Mouse (Mus musculus): ENCODE data around the gene Clstn3.
"Not testable (repeated sequence)": the region's sequence is repeated elsewhere in the genome, so short reads cannot be mapped to it uniquely, and the experiment has no call there.

Gene Clstn3

GRCm38 (mm10) chr6:124464305-124465271 is at the start of gene Clstn3:
Gene Clstn3 (minus strand): TSS chr6:124464794.
- DNase-seq (ENCODE audit: low spot score) = peak; percentile 55

DNA sequence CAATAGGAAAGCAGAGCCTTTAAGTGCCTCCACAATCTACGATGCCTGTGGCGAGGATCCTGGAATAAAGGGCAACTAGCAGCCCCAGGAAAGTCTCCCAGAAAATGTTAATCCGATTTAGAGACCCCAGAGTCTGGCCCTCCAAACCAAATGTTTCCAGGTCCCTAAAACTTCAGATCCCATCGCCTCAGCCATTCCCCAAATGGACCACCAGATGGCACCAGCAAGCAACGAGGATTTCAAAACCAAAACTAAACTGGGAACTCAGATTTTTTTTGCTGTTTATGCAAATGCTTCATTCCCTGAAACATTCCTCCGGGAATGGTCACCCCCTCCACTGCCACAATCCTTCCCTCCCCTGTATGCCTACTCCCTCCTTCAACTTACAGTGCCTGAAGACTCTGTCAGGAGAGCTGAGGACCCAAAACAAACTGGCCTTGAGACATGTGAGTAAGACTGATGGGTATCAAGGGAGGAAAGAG is 47.8 kb upstream of the Clstn3 start, which contains the start of gene C1ra:
Gene C1ra, plus strand, starts transcription at position 51 of the 482 bp plus-strand sequence.
- peak; percentile 9 for DNase-seq (ENCODE audit: low spot score)

DNA sequence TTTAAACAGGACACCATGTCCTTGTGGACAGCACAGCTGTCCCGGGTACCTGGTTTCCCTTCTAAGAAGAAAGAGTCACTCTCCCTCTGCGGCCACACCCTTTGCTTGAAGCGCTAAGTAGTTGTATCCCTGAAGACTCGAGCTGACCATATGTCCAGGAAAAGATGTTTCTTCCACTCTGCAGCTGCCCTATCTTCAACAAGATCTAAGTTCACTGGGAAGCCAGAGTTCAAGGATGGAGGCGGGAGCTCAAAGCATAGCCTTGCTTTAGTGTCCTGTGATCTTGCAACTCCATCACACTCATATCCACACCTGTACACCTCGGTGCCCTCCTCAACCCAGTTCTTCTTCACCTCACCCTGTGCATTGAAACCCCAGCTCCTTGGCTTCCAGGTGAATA is 47.3 kb upstream of the Clstn3 start:
- no peak for DNase-seq (ENCODE audit: low spot score)

- DNase-seq (ENCODE audit: low spot score) = not testable (repeated sequence)
Measured at GRCm38 (mm10) chr6:124509192-124509591, 44.6 kb upstream of the Clstn3 start.

GRCm38 (mm10) chr6:124508292-124508691 is 43.7 kb upstream of the Clstn3 start:
- no peak for DNase-seq (ENCODE audit: low spot score)

- DNase-seq (ENCODE audit: low spot score) = no peak
Measured at GRCm38 (mm10) chr6:124506991-124507390, 42.4 kb upstream of the Clstn3 start.

- DNase-seq (ENCODE audit: low spot score) = no peak
Measured at GRCm38 (mm10) chr6:124505028-124505427, 40.4 kb upstream of the Clstn3 start.

DNA sequence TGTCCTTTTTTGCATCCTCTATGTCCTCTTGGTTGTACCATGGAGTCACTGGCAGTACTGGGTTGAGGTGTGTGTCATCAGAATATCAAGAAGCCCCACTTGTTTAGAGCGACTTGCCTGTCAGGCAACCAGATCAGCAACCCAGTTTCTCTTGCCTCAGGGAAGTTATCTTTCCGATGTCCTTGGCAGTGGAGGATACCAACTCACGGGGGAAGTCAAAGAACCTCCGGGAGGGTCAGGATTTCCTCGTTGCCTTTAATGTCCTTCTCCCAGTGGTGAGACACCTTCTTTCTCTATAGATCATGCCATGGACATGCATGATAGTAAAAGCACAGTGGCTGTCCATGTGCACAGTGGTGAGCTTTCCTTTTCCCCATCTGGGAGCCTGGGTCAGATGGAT is 37.4 kb upstream of the Clstn3 start:
- DNase-seq (ENCODE audit: low spot score) = no peak

- DNase-seq (ENCODE audit: low spot score) = no peak
Measured at GRCm38 (mm10) chr6:124501473-124501872, 36.9 kb upstream of the Clstn3 start.

DNA sequence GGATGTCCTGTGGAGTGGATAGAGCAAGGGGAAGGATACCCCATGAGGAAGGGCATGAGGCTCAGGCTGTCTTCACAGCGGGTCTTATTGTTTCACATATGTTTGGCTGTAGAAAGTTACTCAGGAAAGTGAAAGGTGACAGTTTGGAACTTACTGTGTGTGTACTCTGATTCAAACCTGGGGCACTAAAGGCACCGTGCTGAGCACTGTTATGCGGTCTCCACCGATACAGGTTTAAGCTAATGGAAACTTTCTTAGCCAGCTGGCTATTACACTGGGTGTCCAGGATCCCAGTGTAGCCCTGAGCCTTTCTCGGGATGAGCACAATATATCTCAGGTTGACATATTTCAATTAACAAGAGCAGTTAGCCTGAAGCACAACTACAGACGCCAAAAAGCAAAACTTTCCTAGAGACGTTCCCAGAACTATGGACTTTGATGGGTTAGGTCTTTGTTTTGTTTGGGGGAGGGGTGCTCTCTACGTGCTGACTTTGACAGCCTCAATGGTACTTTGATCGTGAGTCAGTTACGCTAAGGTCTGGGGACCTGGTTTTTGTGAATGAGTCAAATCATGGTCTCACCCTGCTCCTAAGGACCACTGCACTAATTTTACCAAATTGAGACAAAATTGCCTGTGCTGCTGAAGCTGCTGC is 35.4 kb upstream of the Clstn3 start:
- no peak for DNase-seq (ENCODE audit: low spot score)

GRCm38 (mm10) chr6:124496054-124496453 is 31.5 kb upstream of the Clstn3 start:
- no peak for DNase-seq (ENCODE audit: low spot score)

- no peak for DNase-seq (ENCODE audit: low spot score)
Measured at GRCm38 (mm10) chr6:124493886-124494285, 29.3 kb upstream of the Clstn3 start.

DNA sequence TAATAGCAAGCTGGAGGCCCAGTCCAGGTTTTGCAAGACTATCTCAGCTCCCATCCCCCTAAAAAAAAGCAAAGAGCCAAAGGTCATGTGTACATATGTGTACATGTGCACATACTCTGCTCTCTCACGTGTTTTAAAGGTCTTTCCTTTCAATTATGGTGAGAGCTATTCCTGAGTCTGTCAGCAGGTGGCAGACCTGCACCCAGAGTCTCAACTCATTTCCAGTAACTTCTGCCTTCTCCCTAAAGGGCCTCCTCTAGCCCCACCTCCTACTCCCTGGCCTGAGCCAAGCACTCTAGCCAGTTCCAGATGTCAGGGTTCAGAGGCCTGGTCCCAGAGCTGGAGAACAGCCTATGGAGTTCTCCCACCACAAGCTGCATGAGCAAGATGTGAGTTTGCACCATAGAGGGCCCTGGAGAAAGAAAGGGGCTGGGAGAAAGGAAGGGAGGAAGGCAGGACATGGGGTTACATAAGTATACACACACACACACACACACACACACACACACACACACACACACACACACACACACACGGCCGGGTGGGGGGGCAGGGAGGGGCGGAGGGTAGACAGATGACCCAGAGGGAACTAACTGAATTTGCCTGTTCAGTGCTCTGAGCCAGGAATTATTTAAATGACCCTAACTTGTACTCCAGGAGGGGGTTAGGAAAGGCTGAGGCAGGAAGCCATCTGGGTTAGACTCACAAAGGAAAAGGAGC is 28.4 kb upstream of the Clstn3 start, which contains the start of gene C1rl:
Gene C1rl, plus strand, starts transcription at position 272 of the 720 bp plus-strand sequence.
- DNase-seq (ENCODE audit: low spot score) = peak; percentile 54

- DNase-seq (ENCODE audit: low spot score) = no peak
Measured at GRCm38 (mm10) chr6:124491427-124491826, 26.8 kb upstream of the Clstn3 start.

- no peak for DNase-seq (ENCODE audit: low spot score)
Measured at GRCm38 (mm10) chr6:124488952-124489351, 24.4 kb upstream of the Clstn3 start.

- no peak for DNase-seq (ENCODE audit: low spot score)
Measured at GRCm38 (mm10) chr6:124487509-124487908, 22.9 kb upstream of the Clstn3 start.

DNA sequence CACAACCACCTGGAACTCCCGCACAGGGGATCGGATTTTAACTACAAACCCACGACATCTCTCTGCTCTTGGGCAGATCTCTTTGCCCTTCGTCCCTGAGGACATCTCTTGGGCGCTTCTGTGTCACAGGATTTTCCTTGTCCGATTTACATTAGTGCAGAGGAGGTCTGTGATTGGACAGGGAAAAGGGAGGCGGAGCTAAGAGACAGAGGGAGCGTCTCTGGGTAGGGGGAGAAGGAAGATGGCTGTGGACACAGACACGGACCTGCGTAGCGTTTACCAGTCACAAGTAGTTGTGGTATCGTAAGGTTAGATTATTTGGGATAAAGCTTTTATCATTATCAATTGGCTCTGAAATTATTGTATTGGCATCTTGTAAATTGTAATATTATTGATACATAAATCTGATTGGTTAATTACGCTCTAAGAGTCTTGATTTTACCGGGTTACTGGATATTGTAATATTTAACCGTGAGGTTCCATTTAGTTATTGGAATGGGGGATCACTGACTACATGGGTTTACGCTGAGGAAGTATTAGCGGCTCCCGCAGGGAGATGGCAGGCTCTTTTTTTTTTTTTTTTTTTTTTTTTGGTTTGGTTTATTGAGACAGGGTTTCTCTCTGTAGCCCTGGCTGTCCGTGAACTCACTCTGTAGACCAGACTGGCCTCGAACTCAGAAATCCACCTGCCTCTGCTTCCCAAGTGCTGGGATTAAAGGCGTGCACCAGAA is 21.0 kb upstream of the Clstn3 start:
- no peak for DNase-seq (ENCODE audit: low spot score)

- DNase-seq (ENCODE audit: low spot score) = no peak
Measured at GRCm38 (mm10) chr6:124484851-124485250, 20.3 kb upstream of the Clstn3 start.

- DNase-seq (ENCODE audit: low spot score) = not testable (repeated sequence)
Measured at GRCm38 (mm10) chr6:124483831-124484230, 19.2 kb upstream of the Clstn3 start.

DNA sequence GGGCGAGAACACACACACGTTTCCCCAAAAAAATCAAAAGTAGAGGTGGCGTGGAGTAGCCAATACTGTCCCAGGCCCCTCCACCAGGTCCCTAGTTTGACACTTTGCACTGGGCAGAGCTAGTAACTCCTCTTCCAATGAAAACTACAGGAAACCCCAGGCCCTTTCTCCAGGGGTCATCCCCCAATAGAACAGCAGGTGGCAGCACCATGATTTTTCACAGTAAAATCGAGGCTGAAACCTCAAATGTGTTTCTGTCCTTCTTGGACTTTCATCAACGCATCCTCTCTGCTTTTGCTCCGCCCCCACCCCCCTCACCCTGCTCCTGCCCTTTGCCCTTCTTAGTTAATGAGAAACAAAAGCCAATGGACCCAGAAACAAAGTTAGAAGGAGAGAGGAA is 17.0 kb upstream of the Clstn3 start:
- no peak for DNase-seq (ENCODE audit: low spot score)

GRCm38 (mm10) chr6:124480295-124480694 is 15.7 kb upstream of the Clstn3 start:
- DNase-seq (ENCODE audit: low spot score) = no peak

- no peak for DNase-seq (ENCODE audit: low spot score)
Measured at GRCm38 (mm10) chr6:124479573-124479930, 15.0 kb upstream of the Clstn3 start.
